Mouse (Mus musculus) 3T3-L1 (cell line): ENCODE measurements around the gene Vmn2r89.
"Not testable (repeated sequence)": the region's sequence is repeated elsewhere in the genome, so short reads cannot be mapped to it uniquely, and the experiment has no call there.

ENCODE experiments used
- DNase-seq: peaks from one replicate; pipeline ENCODE4 v3.0.0-alpha.2; 2015; ENCODE audit warnings: low read depth, low spot score

Gene Vmn2r89

GRCm38 (mm10) chr14:51451557-51451956 lies at the start of gene Vmn2r89:
Gene Vmn2r89 (plus strand): TSS chr14:51451857.
- DNase-seq: not testable (repeated sequence)

GRCm38 (mm10) chr14:51410520-51410919 lies 41.1 kb upstream of the Vmn2r89 start, which contains the start of gene Vmn2r88:
Gene Vmn2r88 (plus strand): TSS chr14:51410820.
- DNase-seq: no peak

GRCm38 (mm10) chr14:51423885-51424284 lies 27.8 kb upstream of the Vmn2r89 start:
- DNase-seq: no peak

- not testable (repeated sequence) for DNase-seq
Observed at GRCm38 (mm10) chr14:51430138-51430537, 21.5 kb upstream of the Vmn2r89 start.

GRCm38 (mm10) chr14:51434546-51434945 lies 17.1 kb upstream of the Vmn2r89 start:
- no peak for DNase-seq

GRCm38 (mm10) chr14:51435020-51435419 lies 16.6 kb upstream of the Vmn2r89 start:
- no peak for DNase-seq

GRCm38 (mm10) chr14:51438955-51439354 lies 12.7 kb upstream of the Vmn2r89 start:
- no peak for DNase-seq

GRCm38 (mm10) chr14:51480278-51480677 lies 28.6 kb downstream of the Vmn2r89 start:
- DNase-seq: peak; percentile 70

- DNase-seq: peak; percentile 84
Observed at GRCm38 (mm10) chr14:51481332-51482015, 29.8 kb downstream of the Vmn2r89 start.

GRCm38 (mm10) chr14:51482051-51482715 lies 30.5 kb downstream of the Vmn2r89 start:
- peak; percentile 72 for DNase-seq

- peak; percentile 59 for DNase-seq
Observed at GRCm38 (mm10) chr14:51482971-51483381, 31.3 kb downstream of the Vmn2r89 start.

GRCm38 (mm10) chr14:51483671-51484070 lies 32.0 kb downstream of the Vmn2r89 start:
- peak; percentile 76 for DNase-seq

- DNase-seq: peak; percentile 47
Observed at GRCm38 (mm10) chr14:51486111-51486510, 34.5 kb downstream of the Vmn2r89 start.

GRCm38 (mm10) chr14:51495781-51496180 lies 44.1 kb downstream of the Vmn2r89 start:
- DNase-seq: peak; percentile 89

GRCm38 (mm10) chr14:51496955-51497354 lies 45.3 kb downstream of the Vmn2r89 start:
- DNase-seq: no peak

GRCm38 (mm10) chr14:51497958-51498357 lies 46.3 kb downstream of the Vmn2r89 start:
- peak; percentile 1 for DNase-seq

- peak; percentile 6 for DNase-seq
Observed at GRCm38 (mm10) chr14:51499707-51500275, 48.1 kb downstream of the Vmn2r89 start.

- no peak for DNase-seq
Observed at GRCm38 (mm10) chr14:51500461-51500860, 48.8 kb downstream of the Vmn2r89 start.

- DNase-seq: no peak
Observed at GRCm38 (mm10) chr14:51507416-51507815, 55.8 kb downstream of the Vmn2r89 start.
